Mouse (Mus musculus) embryonic facial prominence, embryonic 11.5 days (tissue): ENCODE measurements around the gene Timm44. TPM values are rescaled to one million over a fixed set of nuclear protein-coding genes. Genes with fewer than 3 reads are reported as not detected.
"Not testable (repeated sequence)": the region's sequence is repeated elsewhere in the genome, so short reads cannot be mapped to it uniquely, and the experiment has no call there.

ENCODE experiments used
- ATAC-seq: fragments of 200-750 bp; cut with Nextera tagmentation; replicated peaks from 2 replicates; pipeline ENCODE4 v1.8.0; 2017; ENCODE audit warnings: low read depth; ENCODE audit not compliant: insufficient number of reproducible peaks, low FRiP score, low TSS enrichment
- DNase-seq: peaks from one replicate; pipeline ENCODE4 v3.0.0-alpha.2; 2015; ENCODE audit warnings: low spot score
- H3K27ac ChIP-seq: fragments of 300-500 bp; sonication (generic); replicated peaks from 2 replicates; pipeline ENCODE4 v1.5.1; 2014; ENCODE audit warnings: mild to moderate bottlenecking, low read depth, low read length, control low read depth
- H3K27me3 ChIP-seq: fragments of 300-500 bp; sonication (generic); 2 replicates; pipeline ENCODE4 v1.6.1; 2014; ENCODE audit warnings: mild to moderate bottlenecking, low read length, moderate library complexity, mixed read lengths; ENCODE audit not compliant: control insufficient read depth, insufficient read depth
- H3K36me3 ChIP-seq: fragments of 300-500 bp; sonication (generic); replicated peaks from 2 replicates; pipeline ENCODE4 v1.6.1; 2014; ENCODE audit warnings: low read depth, mild to moderate bottlenecking, low read length, moderate library complexity, mixed read lengths; ENCODE audit not compliant: control insufficient read depth, insufficient read depth
- H3K4me1 ChIP-seq: fragments of 300-500 bp; sonication (generic); 2 replicates; pipeline ENCODE4 v1.6.1; 2014; ENCODE audit warnings: low read length, mixed read lengths; ENCODE audit not compliant: control insufficient read depth, insufficient read depth
- H3K4me2 ChIP-seq: fragments of 300-500 bp; sonication (generic); 2 replicates; pipeline ENCODE4 v1.6.1; 2014; ENCODE audit warnings: low read depth, mild to moderate bottlenecking, control low read depth, low read length, moderate library complexity
- H3K4me3 ChIP-seq: fragments of 300-500 bp; sonication (generic); 2 replicates; pipeline ENCODE4 v1.5.1; 2014; ENCODE audit warnings: low read depth, low read length, control low read depth
- H3K9ac ChIP-seq: fragments of 300-500 bp; sonication (generic); replicated peaks from 2 replicates; pipeline ENCODE4 v1.6.1; 2014; ENCODE audit warnings: mild to moderate bottlenecking, control low read depth, low read length
- H3K9me3 ChIP-seq: fragments of 300-500 bp; sonication (generic); replicated peaks from 2 replicates; pipeline ENCODE4 v1.6.1; 2016; ENCODE audit warnings: mild to moderate bottlenecking, low read length, inconsistent platforms, mixed read lengths; ENCODE audit not compliant: control insufficient read depth
- WGBS: fragments of 180-500 bp; shearing (Covaris S2); extraction: QIAGEN DNeasy Blood & Tissue Kit; methylation state at CpG from one replicate; pipeline ENCODE4 v1.1.7; 2014; 5-methylcytosine and 5-hydroxymethylcytosine counted together
- polyA plus RNA-seq: library from polyadenylated mRNA; unstranded; fragments of >200 nt; fragmentation: Nextera tagmentation; extraction: Ambion mirVana; gene quantifications from 2 replicates; pipeline ENCODE4 v1.2.1, GENCODE M21; 2014

Timm44 gene
- polyA plus RNA-seq, 1 experiment from 2014 or later: 74.3 TPM

- ATAC-seq (peak; percentile 92), DNase-seq (peak; percentile 95)
- Histone ChIP-seq H3K9ac (peak within 1 kb of the TSS; percentile 94), H3K4me1 (no peaks in the 10 kb centered on the region), H3K9me3 (no peaks in the 10 kb centered on the region), H3K4me3 (peak within 1 kb of the TSS; percentile 88), H3K27me3 (no peaks in the 10 kb centered on the region), H3K36me3 (peaks cover 6% of the 10 kb centered on the region), H3K27ac (peak within 1 kb of the TSS; percentile 88), H3K4me2 (peak within 1 kb of the TSS; percentile 74)
- WGBS: 7% methylated on average over 28 of the region's 33 CpGs
Observed at GRCm38 (mm10) chr8:4259125-4259804, 16.4 kb downstream of the Timm44 start, which contains the start of gene Ctxn1. Gene Ctxn1 (minus strand): TSS chr8:4259274.

DNA sequence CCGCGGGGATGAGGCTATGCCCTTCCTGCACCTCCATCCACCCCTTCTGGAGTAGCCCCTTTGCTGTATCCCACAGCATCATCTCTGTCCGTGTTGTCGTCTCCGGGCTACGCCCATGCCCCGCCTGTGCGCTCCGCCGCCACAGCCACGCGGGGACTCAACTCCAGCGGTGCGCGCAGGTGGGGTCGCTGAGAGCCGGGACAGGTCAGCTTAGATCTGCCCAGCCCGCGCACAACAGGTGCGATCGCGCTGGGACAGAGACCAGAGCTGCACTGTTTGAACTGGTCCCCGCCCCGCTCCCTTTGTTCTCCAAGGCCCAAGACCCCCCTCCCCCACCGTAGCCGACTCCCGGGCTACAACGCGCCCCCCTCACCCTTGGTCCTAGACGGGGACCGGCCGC lies 17.0 kb downstream of the Timm44 start:
- H3K9me3 ChIP-seq: no peaks in the 10 kb centered on the region
- H3K27ac ChIP-seq: peak overlapping the region; percentile 88
- H3K27me3 ChIP-seq: no peaks in the 10 kb centered on the region
- ATAC-seq: peak; percentile 77
- H3K4me2 ChIP-seq: peak overlapping the region; percentile 74
- H3K4me3 ChIP-seq: peak overlapping the region; percentile 88
- peak overlapping the region; percentile 94 for H3K9ac ChIP-seq
- under 1% methylated on average over 32 of the region's 32 CpGs for WGBS
- H3K4me1 ChIP-seq: no peaks in the 10 kb centered on the region
- H3K36me3 ChIP-seq: peaks cover 6% of the 10 kb centered on the region
- peak; percentile 78 for DNase-seq

DNA sequence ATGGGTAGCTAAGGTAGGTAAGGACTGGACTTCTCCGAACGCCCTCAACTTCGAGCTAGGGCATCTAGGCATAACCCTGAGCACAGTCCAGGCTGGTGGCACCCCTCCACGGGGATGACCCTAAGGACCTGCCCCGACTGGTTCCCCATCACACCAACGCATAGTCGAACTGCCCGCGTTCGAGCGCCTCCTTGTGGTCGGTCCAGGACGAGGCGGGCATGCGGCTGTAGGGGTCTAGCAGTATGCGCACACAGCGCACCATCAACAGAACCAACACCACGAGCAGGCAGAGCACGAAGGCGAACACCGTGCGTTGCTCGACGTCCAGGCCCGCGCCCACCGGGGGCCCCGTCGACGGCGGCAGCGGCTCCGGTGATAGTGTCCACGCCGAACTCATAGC lies 17.5 kb downstream of the Timm44 start:
- WGBS: 3% methylated on average over 35 of the region's 35 CpGs
- DNase-seq: peak; percentile 88
- Histone ChIP-seq H3K27me3 (no peaks in the 10 kb centered on the region), H3K36me3 (peaks cover 6% of the 10 kb centered on the region), H3K4me3 (peak overlapping the region; percentile 88), H3K4me1 (no peaks in the 10 kb centered on the region), H3K27ac (peak overlapping the region; percentile 88), H3K9me3 (no peaks in the 10 kb centered on the region), H3K9ac (peak overlapping the region; percentile 94), H3K4me2 (peak overlapping the region; percentile 74)
- peak; percentile 58 for ATAC-seq

DNA sequence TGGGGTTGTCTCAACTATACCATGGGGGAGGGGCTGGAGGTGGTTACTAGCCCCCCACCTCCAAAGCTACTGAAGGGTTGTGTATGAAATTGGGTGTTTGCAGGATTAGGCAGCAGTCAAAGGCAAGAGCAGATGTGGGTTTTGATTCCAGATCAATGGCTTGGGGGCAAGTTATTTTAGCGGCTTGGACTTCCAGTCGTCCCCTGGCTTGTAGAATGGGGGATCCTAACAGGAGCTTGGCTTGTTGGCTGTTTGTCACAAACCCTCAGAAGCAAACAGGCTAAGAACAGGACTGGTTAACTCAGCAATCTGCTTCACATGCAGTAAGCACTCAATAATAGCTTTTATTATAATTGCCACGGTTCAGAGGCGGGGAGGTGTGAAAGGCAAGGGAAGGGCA lies 18.4 kb downstream of the Timm44 start:
- ATAC-seq: no peak
- no peaks in the 10 kb centered on the region for H3K27me3 ChIP-seq
- H3K4me3 ChIP-seq: peak overlapping the region; percentile 88; the same call in 1 of the 2 replicates
- peak overlapping the region; percentile 74 for H3K4me2 ChIP-seq
- no peaks in the 10 kb centered on the region for H3K9me3 ChIP-seq
- no peak overlapping the region for H3K9ac ChIP-seq
- no peak overlapping the region for H3K27ac ChIP-seq
- 80% methylated on average over 4 of the region's 4 CpGs for WGBS
- DNase-seq: no peak
- H3K36me3 ChIP-seq: peaks cover 6% of the 10 kb centered on the region
- H3K4me1 ChIP-seq: no peaks in the 10 kb centered on the region

- ATAC-seq: no peak
- H3K36me3 ChIP-seq: peaks cover 6% of the 10 kb centered on the region
- WGBS: 79% methylated on average over 4 of the region's 4 CpGs
- H3K9ac ChIP-seq: no peak overlapping the region
- no peaks in the 10 kb centered on the region for H3K27me3 ChIP-seq
- H3K9me3 ChIP-seq: no peaks in the 10 kb centered on the region
- no peak overlapping the region for H3K4me3 ChIP-seq
- no peak overlapping the region for H3K4me2 ChIP-seq
- no peaks in the 10 kb centered on the region for H3K4me1 ChIP-seq
- no peak for DNase-seq
- no peak overlapping the region for H3K27ac ChIP-seq
Observed at GRCm38 (mm10) chr8:4256911-4257310, 18.8 kb downstream of the Timm44 start.

- H3K9ac ChIP-seq, H3K4me3 ChIP-seq, H3K4me1 ChIP-seq, H3K9me3 ChIP-seq, H3K36me3 ChIP-seq, H3K27ac ChIP-seq, DNase-seq, H3K27me3 ChIP-seq, H3K4me2 ChIP-seq, ATAC-seq: not testable (repeated sequence)
- 94% methylated on average over 7 of the region's 7 CpGs for WGBS
Observed at GRCm38 (mm10) chr8:4255471-4255870, 20.2 kb downstream of the Timm44 start.

DNA sequence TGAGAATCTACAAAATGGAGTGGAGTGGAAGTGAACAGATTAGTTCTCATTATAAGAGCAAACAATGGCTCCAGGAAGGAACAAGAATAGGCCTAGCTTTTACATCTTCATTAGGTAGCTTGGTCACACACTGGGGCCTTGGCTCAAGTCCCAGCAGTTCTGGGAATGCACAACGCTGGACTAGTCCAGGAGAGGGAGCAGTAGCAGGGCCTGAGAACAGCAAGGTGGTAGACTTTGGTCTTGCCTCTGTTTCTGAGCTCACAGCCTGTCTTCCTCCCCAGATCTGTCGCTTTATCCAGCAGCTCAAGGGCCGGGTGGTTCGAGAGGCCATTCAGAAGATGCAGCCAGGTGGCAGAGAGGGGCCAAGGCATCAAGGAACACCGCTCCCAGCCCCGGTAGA lies 21.7 kb downstream of the Timm44 start:
- Histone ChIP-seq H3K9ac (peak overlapping the region; percentile 22; the same call in 1 of the 2 replicates), H3K27me3 (no peaks in the 10 kb centered on the region), H3K4me1 (peaks cover 6% of the 10 kb centered on the region), H3K9me3 (no peaks in the 10 kb centered on the region), H3K4me2 (peak overlapping the region; percentile 74; the same call in 1 of the 2 replicates), H3K27ac (no peak overlapping the region), H3K4me3 (peak overlapping the region; percentile 83), H3K36me3 (peaks cover 3% of the 10 kb centered on the region)
- DNase-seq (no peak), ATAC-seq (no peak)
- WGBS: 75% methylated on average over 6 of the region's 6 CpGs
